Mouse (Mus musculus): ENCODE data around the gene Gdap2.

DNA sequence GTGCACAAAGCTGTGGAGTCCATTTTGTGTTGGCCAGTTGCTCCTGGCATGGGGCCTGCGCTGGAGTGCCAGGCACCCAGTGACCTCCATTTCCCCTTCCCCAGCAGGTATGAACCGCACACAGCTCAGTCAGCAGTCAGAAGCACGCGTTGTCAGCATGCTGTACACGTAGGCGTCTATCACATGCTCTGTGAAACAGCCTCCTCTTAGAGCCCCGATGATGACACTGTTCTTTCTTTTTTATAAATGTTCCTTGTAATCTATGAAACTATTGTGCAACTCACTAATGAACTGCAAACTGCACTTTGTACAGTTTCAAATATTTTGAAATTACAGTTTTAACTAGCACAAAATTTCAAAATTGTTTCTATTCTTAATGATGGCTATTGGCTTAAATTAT lies 39.4 kb downstream of the Gdap2 start:
- no peak for TF ChIP-seq CTCF (IDR thresholded peaks at IDR 0.05; ENCODE audit: borderline replicate concordance, extremely low read depth, insufficient read depth, insufficient read length)
- no peak for TF ChIP-seq POLR2A (IDR thresholded peaks at IDR 0.05; ENCODE audit: borderline replicate concordance, extremely low read depth, insufficient read depth, insufficient read length, poor library complexity, severe bottlenecking)
